Mouse (Mus musculus) ES-Bruce4 (cell line): ENCODE measurements around the gene Tmigd3.

Experiments used
- CTCF ChIP-seq: IDR thresholded peaks from one replicate; pipeline ENCODE4 v1.8.1; 2011; ENCODE audit warnings: low read depth, low read length
- POLR2A ChIP-seq: IDR thresholded peaks from one replicate; pipeline ENCODE4 v1.8.1; 2011; ENCODE audit warnings: low read length; ENCODE audit not compliant: insufficient read depth

- TF ChIP-seq POLR2A = no peak
- no peak for TF ChIP-seq CTCF
These were observed 13.2 kb upstream of the Tmigd3 start for GRCm38 (mm10) chr3:105857513-105857912.
